Mouse (Mus musculus): ENCODE data around the gene Tprg. TPM values are rescaled to one million over a fixed set of nuclear protein-coding genes. Genes with fewer than 3 reads are reported as not detected.

Tprg gene
- total RNA-seq, 1 experiment, result not detected

DNA sequence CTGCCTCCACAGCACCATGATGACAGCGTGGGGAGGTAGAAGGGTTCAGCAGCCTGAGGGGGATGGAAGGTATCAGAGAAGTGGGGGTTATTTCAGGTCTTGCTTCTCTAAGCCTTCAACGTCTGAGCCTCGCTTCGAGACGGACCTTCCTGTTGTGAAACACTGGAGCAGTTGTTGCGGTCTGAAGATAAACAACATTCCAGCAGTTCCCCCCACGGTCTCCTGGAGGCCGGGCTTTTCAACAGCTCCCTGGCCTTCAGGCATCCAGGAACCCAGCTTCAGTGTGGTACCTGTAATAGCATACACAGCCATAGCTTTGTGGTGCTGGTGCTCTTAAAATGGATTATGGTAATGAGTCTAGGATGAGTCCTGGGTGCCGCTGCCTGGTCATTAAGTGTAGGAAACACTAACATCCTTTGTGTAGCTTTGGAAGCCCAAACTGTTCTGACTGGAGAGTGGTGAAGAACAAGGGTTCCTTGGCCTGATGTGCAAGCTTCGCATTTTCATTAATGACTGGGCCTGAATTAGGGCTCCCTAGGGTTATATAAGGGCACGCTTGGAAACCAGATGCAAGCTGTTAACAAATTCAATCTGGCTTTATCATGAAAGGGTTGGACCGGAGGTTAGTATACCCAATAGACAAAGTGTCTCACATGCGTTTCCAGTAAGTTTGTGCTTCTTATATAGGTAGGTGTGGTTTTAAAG lies 179.0 kb downstream of the Tprg start:
- H3K27ac ChIP-seq (ENCODE audit: insufficient read depth, low read depth, low read length, poor library complexity, severe bottlenecking), result no peak overlapping the region
- no peak overlapping the region for H3K9ac ChIP-seq (ENCODE audit: insufficient read depth, low read depth, low read length, poor library complexity, severe bottlenecking)
- in situ Hi-C loops (cut with MboI; ENCODE audit: low sequenced_read_pairs in 2 of 2, unreplicated experiment in 2 of 2), result no loop called here
- H3K4me1 ChIP-seq (ENCODE audit: control insufficient read depth in 2 of 2, insufficient read depth in 2 of 2, low read length in 2 of 2, poor library complexity in 1 of 2), result no peaks in the 10 kb centered on the region
- DNase-seq (ENCODE audit: low read depth, low spot score), result no peak
- no peak overlapping the region for H3K4me3 ChIP-seq (ENCODE audit: insufficient read depth in 1 of 2, low read depth in 1 of 2, low read length in 2 of 2, poor library complexity in 1 of 2, severe bottlenecking in 1 of 2)
- no peak for TF ChIP-seq ZNF384 (IDR thresholded peaks at IDR 0.05; ENCODE audit: low read depth, low read length)
- TF ChIP-seq CHD2 (IDR thresholded peaks at IDR 0.05; ENCODE audit: low read depth, low read length), result no peak
- no peak for TF ChIP-seq MAFK (IDR thresholded peaks at IDR 0.05; ENCODE audit: insufficient read depth, low read depth, low read length)
- TF ChIP-seq ZC3H11A (IDR thresholded peaks at IDR 0.05; ENCODE audit: borderline replicate concordance, low read depth, low read length), result no peak
- no peak for TF ChIP-seq HCFC1 (IDR thresholded peaks at IDR 0.05; ENCODE audit: borderline replicate concordance, insufficient read depth, low read length)
- no peaks in the 10 kb centered on the region for H3K36me3 ChIP-seq (ENCODE audit: control insufficient read depth, insufficient read depth, low read length, poor library complexity, severe bottlenecking)
- H3K9me3 ChIP-seq (ENCODE audit: control insufficient read depth, insufficient read depth, low read depth, low read length), result no peaks in the 10 kb centered on the region

DNA sequence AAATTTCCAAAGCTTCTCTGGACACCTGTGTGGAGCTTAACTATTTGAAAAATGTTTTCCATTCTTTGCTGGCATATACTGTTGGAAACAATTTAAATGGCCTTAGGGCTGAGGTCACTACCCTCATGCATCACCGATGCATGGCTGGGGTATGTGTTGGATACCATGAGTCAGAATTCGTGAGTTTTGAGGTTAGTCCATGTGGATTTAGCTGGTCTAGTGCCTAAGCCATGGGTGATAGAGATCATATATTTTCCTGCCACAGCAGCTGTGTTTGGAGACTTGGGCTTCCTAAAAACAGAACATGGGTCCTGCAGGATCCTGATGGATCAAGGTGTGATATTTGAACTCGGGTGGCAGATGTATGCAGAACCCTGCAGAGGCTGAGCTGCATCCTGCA lies 181.4 kb downstream of the Tprg start:
- no peak for TF ChIP-seq MAFK (IDR thresholded peaks at IDR 0.05; ENCODE audit: insufficient read depth, low read depth, low read length)
- no peak for TF ChIP-seq ZNF384 (IDR thresholded peaks at IDR 0.05; ENCODE audit: low read depth, low read length)
- no peak for TF ChIP-seq HCFC1 (IDR thresholded peaks at IDR 0.05; ENCODE audit: borderline replicate concordance, insufficient read depth, low read length)
- no peak for TF ChIP-seq CHD2 (IDR thresholded peaks at IDR 0.05; ENCODE audit: low read depth, low read length)
- TF ChIP-seq ZC3H11A (IDR thresholded peaks at IDR 0.05; ENCODE audit: borderline replicate concordance, low read depth, low read length), result no peak
- H3K9me3 ChIP-seq (ENCODE audit: control insufficient read depth, insufficient read depth, low read depth, low read length), result no peaks in the 10 kb centered on the region
- in situ Hi-C loops (cut with MboI; ENCODE audit: low sequenced_read_pairs in 2 of 2, unreplicated experiment in 2 of 2), result no loop called here
- no peak for DNase-seq (ENCODE audit: low read depth, low spot score)
- no peak overlapping the region for H3K9ac ChIP-seq (ENCODE audit: insufficient read depth, low read depth, low read length, poor library complexity, severe bottlenecking)
- H3K36me3 ChIP-seq (ENCODE audit: control insufficient read depth, insufficient read depth, low read length, poor library complexity, severe bottlenecking), result no peaks in the 10 kb centered on the region
- no peak overlapping the region for H3K4me3 ChIP-seq (ENCODE audit: insufficient read depth in 1 of 2, low read depth in 1 of 2, low read length in 2 of 2, poor library complexity in 1 of 2, severe bottlenecking in 1 of 2)
- no peaks in the 10 kb centered on the region for H3K4me1 ChIP-seq (ENCODE audit: control insufficient read depth in 2 of 2, insufficient read depth in 2 of 2, low read length in 2 of 2, poor library complexity in 1 of 2)
- H3K27ac ChIP-seq (ENCODE audit: insufficient read depth, low read depth, low read length, poor library complexity, severe bottlenecking), result no peak overlapping the region

DNA sequence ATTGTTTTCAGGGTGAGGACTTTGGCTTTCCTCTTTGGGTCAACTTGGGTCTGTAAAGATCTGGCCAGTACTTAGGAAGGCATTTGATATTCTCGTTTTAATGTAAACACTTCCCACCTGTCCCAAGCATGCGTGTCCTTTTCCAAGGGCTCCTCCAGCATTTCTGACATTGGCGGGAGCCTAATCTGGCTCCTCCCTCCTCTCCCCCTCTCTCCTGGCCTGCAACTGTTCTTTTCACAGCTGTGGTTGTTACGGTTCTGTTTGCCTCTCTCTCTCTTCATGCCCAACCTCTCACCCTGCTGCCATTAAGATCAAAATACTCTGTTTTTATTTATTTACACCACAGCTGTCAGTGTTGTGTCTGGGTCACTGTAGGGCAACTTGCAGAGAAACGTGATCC lies 182.0 kb downstream of the Tprg start:
- in situ Hi-C loops (cut with MboI; ENCODE audit: low sequenced_read_pairs in 2 of 2, unreplicated experiment in 2 of 2), result no loop called here
- H3K9me3 ChIP-seq (ENCODE audit: control insufficient read depth, insufficient read depth, low read depth, low read length), result no peaks in the 10 kb centered on the region
- H3K27ac ChIP-seq (ENCODE audit: insufficient read depth, low read depth, low read length, poor library complexity, severe bottlenecking), result no peak overlapping the region
- H3K9ac ChIP-seq (ENCODE audit: insufficient read depth, low read depth, low read length, poor library complexity, severe bottlenecking), result no peak overlapping the region
- DNase-seq (ENCODE audit: low read depth, low spot score), result no peak
- TF ChIP-seq MAFK (IDR thresholded peaks at IDR 0.05; ENCODE audit: insufficient read depth, low read depth, low read length), result no peak
- no peak for TF ChIP-seq HCFC1 (IDR thresholded peaks at IDR 0.05; ENCODE audit: borderline replicate concordance, insufficient read depth, low read length)
- no peak for TF ChIP-seq ZC3H11A (IDR thresholded peaks at IDR 0.05; ENCODE audit: borderline replicate concordance, low read depth, low read length)
- TF ChIP-seq CHD2 (IDR thresholded peaks at IDR 0.05; ENCODE audit: low read depth, low read length), result no peak
- no peak for TF ChIP-seq ZNF384 (IDR thresholded peaks at IDR 0.05; ENCODE audit: low read depth, low read length)
- no peaks in the 10 kb centered on the region for H3K36me3 ChIP-seq (ENCODE audit: control insufficient read depth, insufficient read depth, low read length, poor library complexity, severe bottlenecking)
- no peaks in the 10 kb centered on the region for H3K4me1 ChIP-seq (ENCODE audit: control insufficient read depth in 2 of 2, insufficient read depth in 2 of 2, low read length in 2 of 2, poor library complexity in 1 of 2)
- no peak overlapping the region for H3K4me3 ChIP-seq (ENCODE audit: insufficient read depth in 1 of 2, low read depth in 1 of 2, low read length in 2 of 2, poor library complexity in 1 of 2, severe bottlenecking in 1 of 2)
